In genomic region chr9:102713797-102714196, GRCm38 (mm10) we compare ENCODE assay signal across 10 mouse cellular contexts. TPM values are rescaled to one million over a fixed set of nuclear protein-coding genes. Genes with fewer than 3 reads are reported as not detected.
DNase-seq lines count a peak whose midpoint lies in the region; ATAC-seq and TF ChIP-seq lines count a peak whose summit lies in the region.
"Had no signal": no experiment of that assay in that cellular context is flagged by ENCODE, and none has a peak within 500 bp of the region (broad histone marks: within the 10 kb centered on the region; RNA-seq: fewer than 3 reads in every experiment).

No protein-coding gene starts in this region.

- peak; percentile 58 to 66 for DNase-seq in heart, postnatal 36 days
- peak; percentile 52 for DNase-seq in thymus, postnatal 4 days
- DNase-seq in thymus, postnatal 36 days, result no peak
- DNase-seq in c-Kit-positive CD71-positive TER-119-negative erythroid progenitor cells, embryonic 14.5 days (ENCODE audit: low read depth), result peak; percentile 22
- peak; percentile 68 for DNase-seq in lung, embryonic 14.5 days

- no peak overlapping the region for H3K4me2 ChIP-seq in heart, embryonic 12.5 days
- H3K4me2 ChIP-seq in lung, embryonic 14.5 days, result no peak overlapping the region
- no peak overlapping the region for H3K4me2 ChIP-seq in forebrain, embryonic 16.5 days (ENCODE audit: low read length)
- H3K4me2 ChIP-seq: embryonic facial prominence, embryonic 15.5 days; limb, embryonic 12.5 days had no signal

- H3K27ac ChIP-seq in heart, embryonic 12.5 days (ENCODE audit: poor library complexity, severe bottlenecking), result no peak overlapping the region
- H3K27ac ChIP-seq in lung, embryonic 14.5 days (ENCODE audit: low read depth), result no peak overlapping the region
- H3K27ac ChIP-seq in forebrain, embryonic 16.5 days (ENCODE audit: low read length), result no peak overlapping the region

- TF ChIP-seq CTCF in lung, embryonic 14.5 days (IDR thresholded peaks at IDR 0.05; ENCODE audit: low read depth), result peak; percentile 80

- no peaks in the 10 kb centered on the region for H3K36me3 ChIP-seq in heart, embryonic 12.5 days
- no peaks in the 10 kb centered on the region for H3K36me3 ChIP-seq in lung, embryonic 14.5 days (ENCODE audit: insufficient read depth)
- H3K36me3 ChIP-seq in forebrain, embryonic 16.5 days (ENCODE audit: control insufficient read depth, insufficient read depth), result no peaks in the 10 kb centered on the region
- H3K36me3 ChIP-seq: embryonic facial prominence, embryonic 15.5 days; limb, embryonic 12.5 days had no signal

- peaks cover 44% of the 10 kb centered on the region for H3K4me1 ChIP-seq in heart, embryonic 12.5 days (replicated peaks)
- peaks cover 34% of the 10 kb centered on the region for H3K4me1 ChIP-seq in lung, embryonic 14.5 days (ENCODE audit: insufficient read depth)
- peaks cover 11% of the 10 kb centered on the region for H3K4me1 ChIP-seq in forebrain, embryonic 16.5 days (replicated peaks; ENCODE audit: control insufficient read depth, insufficient read depth, low read length)

- 67% methylated on average over 2 of the region's 2 CpGs for WGBS in heart, embryonic 12.5 days
- WGBS in lung, embryonic 14.5 days, result 55% methylated on average over 2 of the region's 2 CpGs
- 51% methylated on average over 2 of the region's 2 CpGs for WGBS in forebrain, embryonic 16.5 days

- intact Hi-C loops in heart, postnatal 36 days (cut with DNase I), result loop anchor here (1.0 to 2.0 kb wide), 2 partner anchors 71 to 77 kb away; no protein-coding TSS in a partner anchor

- H3K4me3 ChIP-seq in heart, embryonic 12.5 days, result no peak overlapping the region
- no peak overlapping the region for H3K4me3 ChIP-seq in lung, embryonic 14.5 days (ENCODE audit: low read depth, low read length)
- no peak overlapping the region for H3K4me3 ChIP-seq in forebrain, embryonic 16.5 days (replicated peaks; ENCODE audit: low read length)
- H3K4me3 ChIP-seq: embryonic facial prominence, embryonic 15.5 days; limb, embryonic 12.5 days had no signal

- no peak overlapping the region for H3K9ac ChIP-seq in heart, embryonic 12.5 days
- no peak overlapping the region for H3K9ac ChIP-seq in lung, embryonic 14.5 days
- H3K9ac ChIP-seq in forebrain, embryonic 16.5 days (replicated peaks; ENCODE audit: low read depth, low read length), result no peak overlapping the region
- H3K9ac ChIP-seq: embryonic facial prominence, embryonic 15.5 days; limb, embryonic 12.5 days had no signal

- H3K27me3 ChIP-seq in heart, embryonic 12.5 days (replicated peaks), result no peaks in the 10 kb centered on the region
- H3K27me3 ChIP-seq in lung, embryonic 14.5 days (ENCODE audit: insufficient read depth, low read length), result no peaks in the 10 kb centered on the region
- H3K27me3 ChIP-seq in forebrain, embryonic 16.5 days (replicated peaks; ENCODE audit: control insufficient read depth, insufficient read depth, low read length), result no peaks in the 10 kb centered on the region
- H3K27me3 ChIP-seq: embryonic facial prominence, embryonic 15.5 days; limb, embryonic 12.5 days had no signal

- no peak for ATAC-seq in heart, embryonic 12.5 days (ENCODE audit: insufficient number of reproducible peaks, low FRiP score)
- ATAC-seq in lung, embryonic 14.5 days (ENCODE audit: insufficient read depth), result no peak
- ATAC-seq in inflammation-experienced regulatory T-cells, adult 6 months, result no peak
- ATAC-seq in forebrain, embryonic 16.5 days, result no peak

- H3K9me3 ChIP-seq in heart, embryonic 12.5 days (replicated peaks), result no peaks in the 10 kb centered on the region
- H3K9me3 ChIP-seq in lung, embryonic 14.5 days (ENCODE audit: low read depth, low read length), result no peaks in the 10 kb centered on the region
- H3K9me3 ChIP-seq in forebrain, embryonic 16.5 days (ENCODE audit: control insufficient read depth, low read length), result no peaks in the 10 kb centered on the region
- H3K9me3 ChIP-seq: embryonic facial prominence, embryonic 15.5 days; limb, embryonic 12.5 days had no signal

RNA-seq across cellular contexts. Expression of gene Amotl2, which starts 2.7 kb away (rescaled TPM):
- total RNA-seq in heart, postnatal 36 days (2021), result 10 to 100 TPM; 67.5 to 79.0 TPM
- 59.2 and 61.6 TPM in 2 replicates for polyA plus RNA-seq in heart, embryonic 12.5 days (2016; fragmentation: Nextera tagmentation; extraction: Ambion mirVana)
- 40.3 and 49.4 TPM in 2 replicates for polyA plus RNA-seq in lung, embryonic 14.5 days (2014; fragmentation: Nextera tagmentation; extraction: Ambion mirVana)
- polyA plus RNA-seq in inflammation-experienced regulatory T-cells, adult 6 months (2017; shearing (Covaris generic)), result under 1 TPM in 1 of 3 experiments, not detected in 2; 0.21 TPM
- polyA plus RNA-seq in forebrain, embryonic 16.5 days (2015; fragmentation: Nextera tagmentation; extraction: Ambion mirVana), result 53.4 and 62.5 TPM in 2 replicates

Comparison
In these comparisons a context has a peak if more than half of its experiments do, and no peak if none do; other contexts are left out.
1. DNase-seq: peak in heart, postnatal 36 days (2 of 2), thymus, postnatal 4 days (single experiment), c-Kit-positive CD71-positive TER-119-negative erythroid progenitor cells, embryonic 14.5 days (single experiment) and lung, embryonic 14.5 days (single experiment); none in thymus, postnatal 36 days (0 of 2).
2. RNA of gene Amotl2, which starts 2.7 kb away (polyA plus RNA-seq): 59.2 to 61.6 TPM in heart, embryonic 12.5 days, 53.4 to 62.5 TPM in forebrain, embryonic 16.5 days and 40.3 to 49.4 TPM in lung, embryonic 14.5 days; 0.21 TPM in inflammation-experienced regulatory T-cells, adult 6 months; every median in the first group is over 10 times any median in the second.